Mouse (Mus musculus) spleen, embryonic (tissue): ENCODE results near the gene Kif27.
"Not testable (repeated sequence)": the region's sequence is repeated elsewhere in the genome, so short reads cannot be mapped to it uniquely, and the experiment has no call there.

ENCODE experiments used
- CTCF ChIA-PET: fragments of 350-600 bp; sonication (Branson Sonifier 250); formaldehyde crosslinking; loops from one replicate; lab custom pipeline; 2022; lab: Charles Lee

The Kif27 gene

GRCm38 (mm10) chr13:58358629-58359303, at the start of gene Kif27:
Gene Kif27 (minus strand): TSS chr13:58359122.
- CTCF ChIA-PET: no interaction called here

- CTCF ChIA-PET: interaction anchor here (0.6 kb wide), 1 partner anchor 105 kb away, joined by 3 read pairs; no protein-coding TSS in a partner anchor
These were observed 44.3 kb upstream of the Kif27 start, which contains the start of gene Hnrnpk for GRCm38 (mm10) chr13:58403243-58403642. Gene Hnrnpk (minus strand): TSS chr13:58403343.

- CTCF ChIA-PET: interaction anchor here (0.6 kb wide), 1 partner anchor 13 kb away, joined by 3 read pairs; no protein-coding TSS in a partner anchor
These were observed 43.8 kb upstream of the Kif27 start for GRCm38 (mm10) chr13:58402744-58403110.

- CTCF ChIA-PET: interaction anchor here (0.6 kb wide), 1 partner anchor 12 kb away, joined by 3 read pairs; no protein-coding TSS in a partner anchor
These were observed 43.3 kb upstream of the Kif27 start, which contains the start of gene Rmi1 for GRCm38 (mm10) chr13:58402003-58402743. Gene Rmi1 (plus strand): TSS chr13:58402248.

GRCm38 (mm10) chr13:58401135-58402002, 42.4 kb upstream of the Kif27 start:
- CTCF ChIA-PET: no interaction called here

GRCm38 (mm10) chr13:58400576-58400975, 41.7 kb upstream of the Kif27 start:
- CTCF ChIA-PET: no interaction called here

- CTCF ChIA-PET: no interaction called here
These were observed 38.7 kb upstream of the Kif27 start for GRCm38 (mm10) chr13:58397651-58398050.

- CTCF ChIA-PET: not testable (repeated sequence)
These were observed 35.5 kb upstream of the Kif27 start for GRCm38 (mm10) chr13:58394392-58394791.

- CTCF ChIA-PET: interaction anchor here (0.7 kb wide), 1 partner anchor 13 kb away, joined by 3 read pairs; no protein-coding TSS in a partner anchor
These were observed 30.5 kb upstream of the Kif27 start for GRCm38 (mm10) chr13:58389324-58389951.

- CTCF ChIA-PET: interaction anchor here (0.5 kb wide), 1 partner anchor 83 kb away, joined by 6 read pairs; no protein-coding TSS in a partner anchor
These were observed 29.5 kb upstream of the Kif27 start for GRCm38 (mm10) chr13:58388379-58388778.

GRCm38 (mm10) chr13:58387948-58388347, 29.0 kb upstream of the Kif27 start:
- CTCF ChIA-PET: interaction anchor here (0.5 kb wide), 1 partner anchor 82 kb away, joined by 6 read pairs; no protein-coding TSS in a partner anchor

- CTCF ChIA-PET: interaction anchor here (0.6 kb wide), 1 partner anchor 213 kb away, joined by 3 read pairs; no protein-coding TSS in a partner anchor
These were observed 26.6 kb upstream of the Kif27 start for GRCm38 (mm10) chr13:58385547-58385920.

GRCm38 (mm10) chr13:58384779-58385546, 26.0 kb upstream of the Kif27 start, which contains the start of gene 2210016F16Rik:
Gene 2210016F16Rik (minus strand): TSS chr13:58385225.
- CTCF ChIA-PET: interaction anchor here (0.6 kb wide), 1 partner anchor 213 kb away, joined by 3 read pairs; no protein-coding TSS in a partner anchor

- CTCF ChIA-PET: no interaction called here
These were observed 25.4 kb upstream of the Kif27 start for GRCm38 (mm10) chr13:58384371-58384770.

- CTCF ChIA-PET: no interaction called here
These were observed 14.2 kb upstream of the Kif27 start for GRCm38 (mm10) chr13:58373153-58373470.

GRCm38 (mm10) chr13:58372278-58373152, 13.6 kb upstream of the Kif27 start:
- CTCF ChIA-PET: no interaction called here

GRCm38 (mm10) chr13:58368835-58369234, 9.9 kb upstream of the Kif27 start:
- CTCF ChIA-PET: no interaction called here

GRCm38 (mm10) chr13:58367641-58368040, 8.7 kb upstream of the Kif27 start:
- CTCF ChIA-PET: interaction anchor here (0.7 kb wide), 1 partner anchor 171 kb away, joined by 4 read pairs; no protein-coding TSS in a partner anchor

- CTCF ChIA-PET: no interaction called here
These were observed 7.5 kb upstream of the Kif27 start for GRCm38 (mm10) chr13:58366373-58366772.
